Mouse (Mus musculus): ENCODE results near the gene Yif1b. TPM values are rescaled to one million over a fixed set of nuclear protein-coding genes. Genes with fewer than 3 reads are reported as not detected.

Gene Yif1b
- polyA plus RNA-seq, 1 experiment from 2014 or later, result 114 TPM

DNA sequence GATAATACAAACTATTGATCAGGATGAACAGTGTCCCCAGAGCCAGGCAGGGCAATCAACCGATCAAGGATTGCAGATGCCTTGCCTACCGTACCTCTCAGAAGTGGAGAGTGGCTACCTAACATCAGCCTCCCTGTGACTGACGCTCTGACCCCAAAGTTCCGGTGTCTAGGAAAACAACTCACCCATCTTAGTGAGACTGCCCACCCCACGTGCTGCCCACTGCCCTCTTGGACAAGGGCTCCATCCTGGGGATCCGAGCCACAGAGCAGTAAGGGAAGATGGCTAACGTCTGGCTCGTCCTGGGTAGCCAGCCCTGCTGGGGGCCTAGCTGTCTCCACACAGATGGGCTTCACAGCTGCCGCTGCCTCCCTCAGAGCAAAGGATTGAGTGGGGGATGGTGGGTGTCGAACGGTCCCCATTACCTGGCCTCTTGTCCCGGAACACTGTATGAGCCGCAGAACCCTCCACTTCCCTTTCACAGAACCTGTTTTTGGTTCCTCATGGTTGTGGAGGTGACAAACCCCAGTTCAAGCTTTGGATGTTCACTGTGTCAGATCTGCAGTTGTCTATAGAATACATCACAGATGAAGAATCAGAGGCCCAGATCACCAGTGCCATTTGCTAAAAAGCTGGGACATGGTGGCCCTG, 56.1 kb downstream of the Yif1b start:
- Histone ChIP-seq H3K36me3 (ENCODE audit: control insufficient read depth, insufficient read depth, low read length) (no peaks in the 10 kb centered on the region), H3K27ac (replicated peaks in 1 of 2; ENCODE audit: control insufficient read depth in 1 of 2, insufficient read depth in 1 of 2, low read depth in 2 of 2, low read length in 2 of 2) (no peak overlapping the region)
- 65% methylated on average over 13 of the region's 13 CpGs for WGBS

DNA sequence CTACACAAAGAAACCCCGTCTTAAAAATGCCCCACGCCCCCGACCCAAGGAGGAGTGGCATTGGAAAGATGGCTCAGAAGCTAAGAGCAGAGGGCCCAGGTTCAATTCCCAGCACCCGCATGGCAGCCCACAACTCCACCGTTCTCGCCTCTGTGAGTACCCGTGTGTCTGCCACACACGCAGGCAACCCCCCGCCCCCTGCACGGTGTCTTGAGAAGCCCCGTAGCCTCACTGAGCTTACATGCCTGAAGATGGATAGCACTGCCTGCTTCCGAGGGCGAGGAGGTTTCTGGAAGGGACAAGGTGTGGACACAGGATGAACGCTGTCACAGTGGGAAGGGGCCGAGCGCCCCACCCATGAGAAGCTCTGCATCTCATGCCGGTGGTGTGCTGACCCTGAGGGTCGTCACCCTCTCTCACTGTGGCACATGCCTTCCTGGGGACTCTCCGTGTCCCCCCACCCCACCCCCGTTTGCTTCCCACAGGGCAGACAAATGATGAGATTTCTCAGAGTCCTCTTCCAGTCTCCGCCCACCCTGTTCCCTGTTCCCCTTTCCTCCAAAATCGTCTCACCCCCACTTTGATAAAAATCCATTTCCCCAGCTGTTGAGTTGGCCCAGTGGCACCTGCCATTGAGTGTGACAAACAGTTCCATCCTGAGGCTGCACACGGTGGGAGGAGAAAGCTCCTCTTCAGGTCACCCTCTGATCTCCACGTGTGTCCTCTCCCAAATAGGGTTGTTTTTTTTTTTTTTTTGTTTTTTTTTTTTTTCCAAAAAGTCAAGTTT, 57.9 kb downstream of the Yif1b start:
- Histone ChIP-seq H3K9ac (ENCODE audit: low read length) (no peak overlapping the region), H3K27ac (replicated peaks in 1 of 2; ENCODE audit: control insufficient read depth in 1 of 2, insufficient read depth in 1 of 2, low read depth in 2 of 2, low read length in 2 of 2) (no peak overlapping the region), H3K4me2 (ENCODE audit: low read length) (no peak overlapping the region), H3K36me3 (ENCODE audit: control insufficient read depth, insufficient read depth, low read length) (no peaks in the 10 kb centered on the region), H3K9me3 (ENCODE audit: control insufficient read depth, low read length) (no peaks in the 10 kb centered on the region), H3K4me3 (ENCODE audit: control insufficient read depth in 1 of 2, insufficient read depth in 1 of 2, low read depth in 1 of 2, low read length in 2 of 2) (no peak overlapping the region), H3K27me3 (ENCODE audit: control insufficient read depth, insufficient read depth, low read length) (peaks cover 11% of the 10 kb centered on the region; the same call in 1 of the 2 replicates), H3K4me1 (ENCODE audit: control insufficient read depth in 2 of 2, insufficient read depth in 2 of 2, low read length in 2 of 2) (peaks cover 10 to 15% of the 10 kb centered on the region in 2 experiments; a peak in 3 of 4 replicates)
- 76% methylated on average over 23 of the region's 24 CpGs for WGBS
- ATAC-seq (ENCODE audit: insufficient number of reproducible peaks, insufficient read depth, low FRiP score, low read depth), result no peak

More for the DNA sequence above, 56.1 kb downstream of the Yif1b start:
- Histone ChIP-seq H3K4me3 (ENCODE audit: control insufficient read depth in 1 of 2, insufficient read depth in 1 of 2, low read depth in 1 of 2, low read length in 2 of 2) (no peak overlapping the region), H3K4me1 (ENCODE audit: control insufficient read depth in 2 of 2, insufficient read depth in 2 of 2, low read length in 2 of 2) (peaks cover 14 to 18% of the 10 kb centered on the region in 2 experiments; a peak in 3 of 4 replicates), H3K9me3 (ENCODE audit: control insufficient read depth, low read length) (no peaks in the 10 kb centered on the region), H3K9ac (ENCODE audit: low read length) (no peak overlapping the region), H3K4me2 (ENCODE audit: low read length) (no peak overlapping the region), H3K27me3 (ENCODE audit: control insufficient read depth, insufficient read depth, low read length) (peaks cover 13% of the 10 kb centered on the region)
- no peak for ATAC-seq (ENCODE audit: insufficient number of reproducible peaks, insufficient read depth, low FRiP score, low read depth)

DNA sequence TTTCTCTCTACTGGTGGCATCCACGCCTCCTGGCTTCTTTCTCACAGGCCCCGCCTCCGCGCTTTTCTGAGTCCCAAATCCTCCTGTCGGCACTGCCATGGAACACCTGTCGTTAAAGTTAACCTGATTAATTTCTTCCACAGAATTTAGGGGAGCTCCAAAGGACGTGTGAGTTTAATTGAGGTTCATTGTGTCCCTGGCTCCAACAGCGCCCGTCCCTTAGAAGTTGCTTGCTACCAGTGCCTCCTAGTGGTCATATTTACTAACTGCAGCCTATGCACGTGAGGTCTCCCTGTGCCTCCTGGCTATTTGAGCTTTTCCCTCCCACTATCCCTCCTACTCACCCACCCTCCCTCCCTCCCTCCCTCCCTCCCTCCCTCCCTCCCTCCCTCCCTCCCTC, 58.9 kb downstream of the Yif1b start:
- Histone ChIP-seq H3K4me2 (ENCODE audit: low read length) (peak overlapping the region; percentile 27; the same call in 1 of the 2 replicates), H3K4me1 (ENCODE audit: control insufficient read depth in 2 of 2, insufficient read depth in 2 of 2, low read length in 2 of 2) (peaks cover 5 to 12% of the 10 kb centered on the region in 2 experiments; a peak in 2 of 4 replicates), H3K36me3 (ENCODE audit: control insufficient read depth, insufficient read depth, low read length) (no peaks in the 10 kb centered on the region), H3K9ac (ENCODE audit: low read length) (no peak overlapping the region), H3K9me3 (ENCODE audit: control insufficient read depth, low read length) (no peaks in the 10 kb centered on the region), H3K4me3 (ENCODE audit: control insufficient read depth in 1 of 2, insufficient read depth in 1 of 2, low read depth in 1 of 2, low read length in 2 of 2) (no peak overlapping the region), H3K27ac (replicated peaks in 1 of 2; ENCODE audit: control insufficient read depth in 1 of 2, insufficient read depth in 1 of 2, low read depth in 2 of 2, low read length in 2 of 2) (no peak overlapping the region), H3K27me3 (ENCODE audit: control insufficient read depth, insufficient read depth, low read length) (peaks cover 17% of the 10 kb centered on the region; the same call in 1 of the 2 replicates)
- WGBS, result 15% methylated on average over 10 of the region's 10 CpGs
- no peak for ATAC-seq (ENCODE audit: insufficient number of reproducible peaks, insufficient read depth, low FRiP score, low read depth)

Other genes starting within 250 kb of the Yif1b start
- 0.05 and 0.08 TPM in 2 replicates for gene Ryr1, start 113.2 kb upstream of the Yif1b start, polyA plus RNA-seq (2014; fragmentation: Nextera tagmentation; extraction: Ambion mirVana)
- gene Rasgrp4, start 103.5 kb upstream of the Yif1b start, polyA plus RNA-seq (2014; fragmentation: Nextera tagmentation; extraction: Ambion mirVana), result 0.39 and 0.43 TPM in 2 replicates
- gene Fam98c, start 82.1 kb upstream of the Yif1b start, polyA plus RNA-seq (2014; fragmentation: Nextera tagmentation; extraction: Ambion mirVana), result 13.9 and 14.4 TPM in 2 replicates
- 0.28 and 0.86 TPM in 2 replicates for gene Ggn, start 68.1 kb upstream of the Yif1b start, polyA plus RNA-seq (2014; fragmentation: Nextera tagmentation; extraction: Ambion mirVana)
- 1.3 and 1.6 TPM in 2 replicates for gene Spred3, start 67.9 kb upstream of the Yif1b start, polyA plus RNA-seq (2014; fragmentation: Nextera tagmentation; extraction: Ambion mirVana)
- gene Psmd8, start 57.6 kb upstream of the Yif1b start, polyA plus RNA-seq (2014; fragmentation: Nextera tagmentation; extraction: Ambion mirVana), result 227 and 241 TPM in 2 replicates
- gene Catsperg1, start 24.3 kb upstream of the Yif1b start, polyA plus RNA-seq (2014; fragmentation: Nextera tagmentation; extraction: Ambion mirVana), result 0.44 and 0.66 TPM in 2 replicates
- 0.85 and 1.2 TPM in 2 replicates for gene Kcnk6, start 5.8 kb upstream of the Yif1b start, polyA plus RNA-seq (2014; fragmentation: Nextera tagmentation; extraction: Ambion mirVana)
- 5.9 and 7.7 TPM in 2 replicates for gene 2200002D01Rik, start 10.1 kb downstream of the Yif1b start, polyA plus RNA-seq (2014; fragmentation: Nextera tagmentation; extraction: Ambion mirVana)
- 93.5 and 98.5 TPM in 2 replicates for gene Spint2, start 43.6 kb downstream of the Yif1b start, polyA plus RNA-seq (2014; fragmentation: Nextera tagmentation; extraction: Ambion mirVana)
- 11.8 TPM in 2 replicates for gene Ppp1r14a, start 51.0 kb downstream of the Yif1b start, polyA plus RNA-seq (2014; fragmentation: Nextera tagmentation; extraction: Ambion mirVana)
- gene Dpf1, start 65.6 kb downstream of the Yif1b start, polyA plus RNA-seq (2014; fragmentation: Nextera tagmentation; extraction: Ambion mirVana), result 0.54 and 1.5 TPM in 2 replicates